Mouse (Mus musculus) G1E (cell line): ENCODE measurements at regions not wholly inside any gene's neighbourhood (a gene's known extent, or its start where the extent isn't known, plus 50 kb on each side); places are given as distances from the start of the nearest gene placed in this dataset.

ENCODE experiments used
- ATAC-seq: 2 replicates; pipeline ENCODE4 v1.8.0; 2016; ENCODE audit warnings: mild to moderate bottlenecking; ENCODE audit not compliant: insufficient number of reproducible peaks, poor library complexity, low FRiP score, severe bottlenecking; ENCODE audit errors: extremely low read depth
- DNase-seq: peaks from one replicate; pipeline ENCODE4 v3.0.0; 2012; ENCODE audit warnings: low spot score
- H3K27me3 ChIP-seq: 2 replicates; pipeline ENCODE4 v1.6.1; 2012; ENCODE audit warnings: mild to moderate bottlenecking, low read length, inconsistent platforms; ENCODE audit not compliant: insufficient read depth
- H3K36me3 ChIP-seq: replicated peaks from 2 replicates; pipeline ENCODE3; 2012; ENCODE audit warnings: mild to moderate bottlenecking, inconsistent platforms
- H3K4me1 ChIP-seq: 2 replicates; pipeline ENCODE4 v1.6.1; 2012; ENCODE audit warnings: low read depth, low read length, inconsistent platforms, mixed read lengths; ENCODE audit not compliant: insufficient read depth
- H3K4me3 ChIP-seq: 2 replicates; pipeline ENCODE4 v1.5.1; 2012; ENCODE audit warnings: low read depth, mild to moderate bottlenecking, inconsistent platforms, low read length, moderate library complexity, mixed read lengths
- H3K9me3 ChIP-seq: replicated peaks from 2 replicates; pipeline ENCODE4 v1.6.1; 2012; ENCODE audit warnings: inconsistent platforms
- CTCF ChIP-seq: IDR thresholded peaks from 2 replicates; pipeline ENCODE4 v1.5.1; 2012; ENCODE audit warnings: low read depth, low read length, inconsistent platforms, mixed read lengths
- GATA1 ChIP-seq: IDR thresholded peaks from 2 replicates; pipeline ENCODE4 v1.6.1; 2012; ENCODE audit warnings: borderline replicate concordance, low read length, inconsistent platforms, mixed read lengths
- GATA2 ChIP-seq: IDR thresholded peaks from 2 replicates; pipeline ENCODE4 v1.6.1; 2012; ENCODE audit warnings: low read depth, low read length, inconsistent platforms, borderline replicate concordance
- POLR2AphosphoS5 ChIP-seq: IDR thresholded peaks from 2 replicates; pipeline ENCODE4 v1.6.1; 2012; ENCODE audit warnings: low read depth, low read length, inconsistent platforms; ENCODE audit not compliant: insufficient replicate concordance
- TAL1 ChIP-seq: conservative IDR thresholded peaks from 2 replicates; pipeline ENCODE4 v1.6.1; 2012; ENCODE audit warnings: low read depth, low read length, inconsistent platforms, mixed read lengths

- Histone ChIP-seq H3K4me3 (no peak overlapping the region), H3K27me3 (peaks cover 20% of the 10 kb centered on the region), H3K4me1 (peaks cover 30% of the 10 kb centered on the region), H3K9me3 (peaks cover 4% of the 10 kb centered on the region), H3K36me3 (no peaks in the 10 kb centered on the region)
- no peak for DNase-seq
- TF ChIP-seq CTCF (no peak), GATA1 (no peak), GATA2 (no peak), TAL1 (no peak), POLR2AphosphoS5 (no peak)
- ATAC-seq, result no peak
Measured at GRCm38 (mm10) chr10:21446641-21447040, 69.5 kb downstream of the Aldh8a1 start.

- no peak for TF ChIP-seq GATA2
- TF ChIP-seq TAL1, result no peak
- TF ChIP-seq POLR2AphosphoS5, result no peak
- TF ChIP-seq CTCF, result no peak
- no peak for TF ChIP-seq GATA1
- ATAC-seq, result no peak
- no peaks in the 10 kb centered on the region for H3K36me3 ChIP-seq
Measured at GRCm38 (mm10) chr10:21448132-21448531, 71.0 kb downstream of the Aldh8a1 start.

GRCm38 (mm10) chr10:21448942-21449341 lies 71.9 kb downstream of the Aldh8a1 start:
- Histone ChIP-seq H3K27me3 (peaks cover 25% of the 10 kb centered on the region), H3K9me3 (peaks cover 4% of the 10 kb centered on the region), H3K4me1 (peaks cover 25% of the 10 kb centered on the region), H3K4me3 (no peak overlapping the region), H3K36me3 (no peaks in the 10 kb centered on the region)
- DNase-seq (no peak), ATAC-seq (no peak)
- TF ChIP-seq POLR2AphosphoS5 (no peak), CTCF (no peak), GATA1 (no peak), TAL1 (no peak), GATA2 (no peak)

More at GRCm38 (mm10) chr10:21448132-21448531, 71.0 kb downstream of the Aldh8a1 start:
- peaks cover 30% of the 10 kb centered on the region for H3K4me1 ChIP-seq
- no peak overlapping the region for H3K4me3 ChIP-seq
- peaks cover 4% of the 10 kb centered on the region for H3K9me3 ChIP-seq
- H3K27me3 ChIP-seq, result peaks cover 22% of the 10 kb centered on the region
- DNase-seq, result no peak

GRCm38 (mm10) chr10:21452611-21453010 lies 75.5 kb downstream of the Aldh8a1 start:
- H3K4me3 ChIP-seq, result no peak overlapping the region
- peaks cover 21% of the 10 kb centered on the region for H3K27me3 ChIP-seq
- DNase-seq (no peak), ATAC-seq (no peak)
- H3K36me3 ChIP-seq, result no peaks in the 10 kb centered on the region
- peaks cover 23% of the 10 kb centered on the region for H3K4me1 ChIP-seq
- peaks cover 4% of the 10 kb centered on the region for H3K9me3 ChIP-seq
- TF ChIP-seq TAL1, result no peak
- no peak for TF ChIP-seq GATA2
- TF ChIP-seq CTCF, result no peak
- no peak for TF ChIP-seq POLR2AphosphoS5
- TF ChIP-seq GATA1, result no peak

- ATAC-seq (no peak), DNase-seq (no peak)
- peaks cover 21% of the 10 kb centered on the region for H3K27me3 ChIP-seq
- H3K4me1 ChIP-seq, result peaks cover 20% of the 10 kb centered on the region
- no peaks in the 10 kb centered on the region for H3K36me3 ChIP-seq
- no peak overlapping the region for H3K4me3 ChIP-seq
- peaks cover 4% of the 10 kb centered on the region for H3K9me3 ChIP-seq
- TF ChIP-seq GATA1 (no peak), TAL1 (no peak), GATA2 (no peak), POLR2AphosphoS5 (no peak), CTCF (no peak)
Measured at GRCm38 (mm10) chr10:21453527-21453926, 76.4 kb downstream of the Aldh8a1 start.

- no peak for TF ChIP-seq CTCF
- TF ChIP-seq GATA1, result no peak
- no peak for TF ChIP-seq TAL1
- TF ChIP-seq POLR2AphosphoS5, result no peak
- TF ChIP-seq GATA2, result no peak
- no peak for DNase-seq
- Histone ChIP-seq H3K4me3 (no peak overlapping the region), H3K4me1 (peaks cover 20% of the 10 kb centered on the region), H3K36me3 (no peaks in the 10 kb centered on the region), H3K9me3 (peaks cover 4% of the 10 kb centered on the region), H3K27me3 (peaks cover 21% of the 10 kb centered on the region)
- no peak for ATAC-seq
Measured at GRCm38 (mm10) chr10:21454153-21454552, 77.1 kb downstream of the Aldh8a1 start.

GRCm38 (mm10) chr10:21454757-21455156 lies 77.7 kb downstream of the Aldh8a1 start:
- TF ChIP-seq POLR2AphosphoS5 (no peak), GATA2 (no peak), GATA1 (no peak), TAL1 (no peak), CTCF (no peak)
- peaks cover 4% of the 10 kb centered on the region for H3K9me3 ChIP-seq
- ATAC-seq (no peak), DNase-seq (no peak)
- no peak overlapping the region for H3K4me3 ChIP-seq
- H3K27me3 ChIP-seq, result peaks cover 18% of the 10 kb centered on the region
- peaks cover 20% of the 10 kb centered on the region for H3K4me1 ChIP-seq
- H3K36me3 ChIP-seq, result no peaks in the 10 kb centered on the region
